Mouse (Mus musculus): Measurements from ENCODE around the gene Fam210b. TPM values are rescaled to one million over a fixed set of nuclear protein-coding genes. Genes with fewer than 3 reads are reported as not detected.
A peak's percentile ranks its signal among the peaks of the same experiment; 100 is the strongest.
"Not testable (repeated sequence)": the region's sequence is repeated elsewhere in the genome, so short reads cannot be mapped to it uniquely, and the experiment has no call there.

The Fam210b gene
- total RNA-seq (2022) = 1 to 10 TPM; 5.4 to 6.8 (median 6.1) TPM

- DNase-seq (ENCODE audit: low spot score in 2 of 2) = peak; percentile 97
Measured at GRCm38 (mm10) chr2:172345258-172345738, at the start of gene Fam210b. Gene Fam210b (plus strand): TSS chr2:172345565.

DNA sequence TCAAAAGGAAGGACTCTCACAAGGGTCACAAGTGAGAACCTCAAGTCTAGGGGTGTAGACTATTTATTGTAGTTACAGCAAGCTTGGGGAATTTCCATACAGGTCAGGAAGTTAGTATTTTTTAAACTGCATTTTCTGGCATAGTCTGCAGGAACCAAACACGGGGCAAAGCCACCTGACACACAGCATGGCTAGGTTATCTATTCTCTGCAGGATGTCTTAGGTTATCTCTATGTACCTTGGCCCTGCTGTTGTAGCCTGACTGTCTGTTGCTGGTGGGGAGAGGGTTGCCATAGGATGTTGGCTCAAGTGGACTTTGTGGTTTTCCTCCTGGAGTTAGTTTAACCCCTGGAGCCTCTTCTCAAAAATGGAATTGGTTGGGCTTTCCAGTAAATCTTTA lies 47.3 kb upstream of the Fam210b start:
- no peak for DNase-seq (ENCODE audit: low spot score in 2 of 2)

DNA sequence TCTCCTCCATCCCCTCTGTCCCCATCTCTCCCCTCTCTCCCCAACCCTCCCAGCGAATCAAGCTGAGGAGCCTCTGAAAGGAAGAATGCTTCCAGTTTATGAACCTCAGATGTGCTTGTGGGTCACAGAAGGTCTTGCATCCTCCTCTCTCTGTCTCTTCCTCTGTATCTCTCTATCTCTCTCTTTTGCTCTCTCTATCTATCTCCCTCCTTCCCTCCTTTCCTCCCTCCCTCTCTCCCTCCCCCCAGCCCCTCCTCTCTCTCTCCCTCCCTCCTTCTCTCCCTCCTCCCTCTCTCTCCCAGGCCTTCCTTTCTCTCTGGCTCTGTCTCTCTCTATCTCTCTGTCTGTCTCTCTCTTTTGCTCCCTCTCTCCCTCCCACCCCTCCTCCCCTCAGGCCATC lies 46.8 kb upstream of the Fam210b start:
- no peak for DNase-seq (ENCODE audit: low spot score in 2 of 2)

DNA sequence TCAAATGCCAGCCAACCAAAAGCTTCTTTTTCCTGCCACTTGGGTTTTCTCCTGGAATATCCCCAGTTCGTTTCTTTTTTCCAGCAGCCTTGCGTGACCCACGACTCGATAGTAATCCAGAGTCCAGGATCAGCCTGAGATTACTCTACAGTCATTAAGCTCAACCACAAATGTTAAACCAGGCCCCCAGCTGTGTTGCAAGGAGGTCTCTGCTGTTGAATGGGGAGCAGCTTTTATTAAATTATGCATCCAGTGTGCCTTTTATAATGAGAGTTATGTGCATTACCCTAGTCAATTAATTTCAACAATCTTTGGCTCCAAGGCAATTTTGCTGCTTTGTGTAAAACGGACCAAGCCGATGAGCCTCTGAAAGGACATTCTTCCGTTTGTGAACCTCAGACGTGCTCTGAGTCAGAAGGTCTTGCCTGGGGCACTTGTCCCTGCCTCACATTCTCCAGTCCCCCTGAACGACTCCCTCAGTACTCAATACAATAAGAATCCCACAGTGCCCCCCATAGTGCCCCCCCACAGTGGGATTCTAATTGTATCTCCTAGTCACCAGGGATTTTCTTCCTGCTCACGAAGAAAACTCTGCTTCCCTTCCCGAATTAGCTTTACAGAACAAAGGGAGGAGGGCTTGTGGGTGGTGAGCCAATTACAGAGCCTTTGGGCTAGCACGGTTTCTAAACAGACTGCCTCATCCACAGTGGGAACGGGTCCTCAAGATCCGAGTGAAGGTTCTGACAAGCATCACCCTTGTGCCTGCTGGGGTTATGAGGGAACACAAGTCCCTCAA lies 46.0 kb upstream of the Fam210b start:
- no peak for DNase-seq (ENCODE audit: low spot score in 2 of 2)

DNA sequence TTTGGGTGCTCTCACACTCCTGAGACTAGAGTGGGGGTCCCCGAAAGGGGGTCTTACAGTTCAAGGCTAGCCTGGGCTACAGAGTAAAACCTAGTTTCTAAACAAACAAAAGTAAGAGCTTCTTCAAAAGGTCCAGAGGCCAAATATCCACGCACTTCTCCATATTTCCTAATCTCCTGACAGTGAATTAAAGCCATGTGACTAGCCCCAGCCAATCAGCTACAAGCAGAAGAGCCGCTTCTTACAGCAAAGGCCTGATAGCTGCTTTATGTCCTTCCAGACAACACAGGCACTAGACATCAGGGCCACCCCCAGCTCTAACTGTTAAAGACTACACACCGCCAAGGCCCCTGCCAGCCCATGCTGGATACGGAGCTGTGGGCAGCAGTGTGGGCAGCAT lies 43.0 kb upstream of the Fam210b start:
- DNase-seq (ENCODE audit: low spot score in 2 of 2) = no peak

- DNase-seq (ENCODE audit: low spot score in 2 of 2) = no peak
Measured at GRCm38 (mm10) chr2:172304118-172304708, 41.2 kb upstream of the Fam210b start.

- DNase-seq (ENCODE audit: low spot score in 2 of 2) = not testable (repeated sequence)
Measured at GRCm38 (mm10) chr2:172305546-172305945, 39.8 kb upstream of the Fam210b start.

DNA sequence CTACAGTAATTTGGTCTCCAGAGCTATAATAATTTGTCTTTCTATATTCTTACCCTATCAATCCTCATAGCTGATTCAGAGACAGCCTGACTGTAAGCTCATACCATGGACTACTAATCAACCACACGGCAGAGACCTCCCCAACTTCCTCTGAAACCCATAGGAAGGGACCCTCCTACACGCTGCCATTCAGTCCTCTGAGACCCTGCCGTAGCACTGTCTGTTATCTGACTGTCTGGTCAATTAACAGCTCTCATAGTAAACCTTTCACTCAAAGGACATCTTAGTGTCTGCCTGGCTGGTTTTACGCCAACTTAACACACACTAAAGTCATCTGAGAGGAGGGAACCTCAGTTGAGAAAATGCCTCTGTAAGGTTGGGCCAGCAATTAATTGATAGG lies 38.8 kb upstream of the Fam210b start:
- DNase-seq (ENCODE audit: low spot score in 2 of 2) = no peak

GRCm38 (mm10) chr2:172311731-172312130 lies 33.6 kb upstream of the Fam210b start:
- DNase-seq (ENCODE audit: low spot score in 2 of 2) = no peak

GRCm38 (mm10) chr2:172320878-172321277 lies 24.5 kb upstream of the Fam210b start:
- no peak for DNase-seq (ENCODE audit: low spot score in 2 of 2)

GRCm38 (mm10) chr2:172328248-172328647 lies 17.1 kb upstream of the Fam210b start:
- DNase-seq (ENCODE audit: low spot score in 2 of 2) = no peak

DNA sequence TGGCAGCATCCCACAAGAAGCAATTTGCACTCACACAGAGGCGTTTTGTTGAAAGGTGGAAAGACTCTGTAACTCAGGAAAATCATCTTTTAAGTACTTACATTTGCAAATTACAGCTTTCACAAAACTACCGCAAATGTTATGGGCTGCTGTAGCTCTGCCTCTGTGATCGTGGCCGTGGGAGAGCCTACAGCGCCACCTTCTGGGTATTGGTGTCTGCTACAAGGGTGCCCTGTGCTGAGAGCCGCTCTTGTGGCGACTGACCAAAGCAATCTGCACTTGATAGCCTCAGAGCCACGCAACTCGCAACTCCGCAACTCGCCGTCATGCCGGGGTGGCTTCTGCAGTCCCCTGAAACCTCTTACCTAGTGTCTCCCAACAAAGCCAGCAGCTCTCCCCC lies 16.2 kb upstream of the Fam210b start:
- no peak for DNase-seq (ENCODE audit: low spot score in 2 of 2)

DNA sequence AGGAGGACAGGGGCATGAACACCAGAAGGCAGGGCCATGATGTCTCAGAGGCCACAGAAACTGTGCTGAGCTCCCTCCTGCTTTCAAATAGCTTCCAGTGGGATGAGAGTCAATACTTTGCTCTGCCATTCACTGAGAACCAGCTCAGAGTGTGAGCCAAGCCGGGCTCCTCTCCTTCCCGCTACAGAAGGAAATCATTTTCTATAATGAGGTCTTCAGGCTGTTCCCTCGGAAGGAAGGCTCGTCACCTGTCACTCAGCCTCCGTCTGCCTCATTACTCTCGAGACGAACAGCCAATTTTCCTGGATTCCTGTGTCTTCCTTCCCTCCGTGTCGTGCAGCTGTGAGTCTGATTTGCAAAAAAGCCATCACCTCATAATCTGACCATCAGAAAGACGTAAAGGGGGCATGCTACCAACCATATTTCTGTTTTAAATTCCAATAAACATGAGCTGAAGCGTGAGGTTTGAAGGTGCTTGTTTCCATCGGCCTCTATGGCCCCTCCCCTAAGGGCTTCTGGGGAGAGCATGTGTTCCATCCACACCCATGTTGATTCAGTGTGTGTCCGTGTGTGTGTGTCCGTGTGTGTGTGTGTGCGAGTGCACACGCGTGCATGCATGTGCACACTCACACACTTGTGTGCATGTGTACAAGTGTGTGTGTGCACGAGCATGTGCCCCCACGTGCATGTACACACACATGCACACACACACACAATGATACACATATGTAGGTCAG lies 7.0 kb upstream of the Fam210b start:
- DNase-seq (ENCODE audit: low spot score in 2 of 2) = no peak

- DNase-seq (ENCODE audit: low spot score in 2 of 2) = no peak
Measured at GRCm38 (mm10) chr2:172340936-172341335, 4.4 kb upstream of the Fam210b start.

GRCm38 (mm10) chr2:172341606-172342005 lies 3.8 kb upstream of the Fam210b start:
- no peak for DNase-seq (ENCODE audit: low spot score in 2 of 2)

DNA sequence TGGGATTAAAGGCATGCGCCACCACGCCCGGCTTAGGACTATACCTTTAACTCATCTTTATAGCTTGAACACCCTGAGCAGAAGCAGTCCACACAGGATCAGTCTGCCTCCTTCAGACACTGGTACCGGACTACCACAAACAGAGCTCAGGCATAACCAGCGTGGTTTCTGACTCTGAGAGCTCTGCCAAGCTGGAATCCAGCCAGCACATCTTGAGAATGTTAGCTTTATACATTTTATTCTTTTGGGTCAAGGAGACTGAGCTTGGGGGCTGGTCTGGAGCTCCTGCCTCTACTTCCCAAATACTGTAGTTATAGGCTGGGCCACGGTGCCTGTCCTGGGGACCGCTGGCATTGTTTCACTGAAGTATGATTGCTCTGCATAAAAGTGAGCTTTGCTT lies 1.6 kb upstream of the Fam210b start:
- DNase-seq (ENCODE audit: low spot score in 2 of 2) = no peak

DNA sequence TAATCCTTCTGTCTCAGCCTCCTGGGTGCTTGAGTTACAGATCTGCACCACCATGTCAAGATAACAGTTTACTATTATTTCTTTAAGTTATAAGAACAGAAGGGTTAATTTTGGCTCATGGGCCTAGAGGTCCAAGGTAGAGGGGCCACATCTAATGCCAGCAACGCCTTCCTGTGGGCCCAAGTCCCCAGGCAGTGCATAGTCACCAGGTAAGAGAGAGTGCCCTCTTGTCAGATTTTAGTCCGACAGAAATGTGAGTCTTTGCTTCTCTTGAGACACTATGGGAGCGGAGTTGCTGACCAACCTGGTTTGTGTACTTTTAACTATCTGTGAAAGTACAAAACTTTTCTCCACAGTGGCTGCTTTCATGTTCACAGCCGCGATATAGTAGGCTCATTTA lies 696 bp upstream of the Fam210b start:
- no peak for DNase-seq (ENCODE audit: low spot score in 2 of 2)

DNA sequence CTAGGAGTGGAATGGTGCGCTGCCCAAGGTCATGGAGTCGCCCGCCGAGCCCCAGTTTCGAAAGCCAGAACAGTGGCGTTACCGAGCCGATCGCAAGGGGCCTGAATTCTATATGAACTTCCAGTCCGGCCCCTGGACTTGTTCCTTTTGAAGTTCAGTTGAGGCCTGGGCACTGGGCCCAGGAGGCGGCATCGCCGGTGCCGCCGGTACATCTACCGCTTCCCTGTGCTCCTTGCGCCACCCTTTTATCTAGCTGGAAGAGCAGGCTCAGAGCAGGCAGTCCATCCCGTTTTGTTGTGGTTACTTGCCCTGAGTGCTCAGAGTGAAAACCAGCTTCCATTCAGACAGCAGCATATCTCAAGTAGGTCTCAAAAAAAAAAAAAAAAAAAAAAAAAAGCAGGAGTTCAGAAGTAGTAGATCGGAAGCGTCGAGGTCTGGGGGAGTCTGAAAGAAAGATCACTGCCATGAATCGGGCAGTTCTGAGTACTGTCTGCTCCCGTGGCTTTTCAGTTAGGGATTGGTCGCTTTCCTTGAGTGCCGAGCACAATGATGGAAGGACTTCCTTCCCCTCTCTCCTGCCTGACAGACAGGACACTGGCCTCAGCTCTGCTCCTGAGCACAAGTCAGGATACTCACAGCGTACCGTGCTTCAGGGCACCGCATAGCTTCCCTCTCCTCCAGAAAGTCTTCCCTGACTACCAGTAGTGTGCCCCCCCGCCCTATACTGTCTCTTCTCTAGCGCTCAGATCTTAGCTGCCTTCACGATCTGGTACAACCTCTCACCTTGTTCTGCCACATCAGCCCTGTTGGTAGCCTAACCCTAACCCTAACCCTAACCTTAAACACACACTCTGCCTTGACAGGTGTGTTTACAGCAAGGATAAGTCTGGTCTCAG lies 917 bp downstream of the Fam210b start:
- DNase-seq (ENCODE audit: low spot score in 2 of 2) = peak; percentile 23 to 45

DNA sequence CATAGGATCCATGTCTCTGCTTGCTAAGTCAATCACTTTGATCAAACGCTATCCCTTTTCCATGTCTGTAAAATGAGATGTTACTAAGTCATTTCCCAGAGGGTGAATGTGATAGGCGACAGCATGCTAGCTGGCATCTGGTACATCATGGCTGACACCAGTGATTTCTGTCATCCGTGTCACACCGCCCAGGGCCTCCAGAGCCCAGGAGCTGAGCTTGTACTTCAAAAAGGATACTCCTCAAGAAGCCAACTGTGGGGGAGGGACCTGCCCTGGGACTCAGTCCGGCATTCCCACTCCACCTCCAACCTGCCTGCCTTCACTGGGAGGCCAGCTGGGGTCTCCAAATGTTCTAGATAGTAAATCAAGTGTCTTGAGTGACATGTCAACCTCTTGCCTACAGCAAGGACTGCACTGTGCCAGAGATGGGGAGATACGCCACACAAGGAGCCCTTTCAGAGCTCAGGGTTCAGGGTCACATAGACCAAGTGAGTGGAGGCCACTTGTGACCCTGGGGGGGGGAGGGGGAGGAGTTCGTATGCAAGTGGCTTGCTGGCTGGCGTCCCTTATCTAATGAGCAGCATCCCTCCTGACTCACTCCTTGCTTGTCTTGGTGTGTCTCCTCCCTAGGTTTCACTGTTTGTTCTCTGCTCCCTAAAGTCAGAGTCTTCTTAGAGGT lies 1.7 kb downstream of the Fam210b start:
- DNase-seq (ENCODE audit: low spot score in 2 of 2) = no peak

DNA sequence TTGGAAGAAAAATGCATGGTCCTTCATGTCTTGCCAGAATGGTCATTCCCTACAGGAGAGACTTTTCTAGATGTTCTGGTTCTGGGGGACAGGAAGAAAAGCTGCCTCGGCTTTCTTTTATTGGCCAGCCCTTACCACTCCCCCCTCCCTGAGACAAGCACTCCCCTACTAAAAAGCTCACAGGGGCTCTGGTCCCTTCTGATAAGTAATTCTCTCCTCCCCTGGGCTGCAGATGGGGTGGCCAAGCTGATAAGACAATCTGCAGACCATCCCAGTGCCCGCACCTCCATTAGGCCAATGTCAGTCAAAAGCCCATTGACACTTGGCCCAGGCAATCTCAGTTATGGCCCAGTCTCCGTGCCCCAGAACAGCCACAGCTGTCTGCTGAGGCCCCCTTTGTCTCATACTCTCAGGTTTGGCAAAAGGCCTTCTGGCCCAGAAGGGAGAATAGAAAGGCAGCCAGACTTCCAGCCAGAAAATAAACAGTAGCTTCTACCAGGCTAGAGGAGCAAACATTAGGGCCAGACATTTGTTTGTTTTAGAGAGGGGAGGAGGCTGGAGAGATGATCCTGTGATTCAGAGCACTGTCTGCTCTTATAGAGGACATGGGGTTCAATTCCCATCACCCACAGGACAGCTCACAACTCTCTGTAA lies 3.1 kb downstream of the Fam210b start:
- DNase-seq (ENCODE audit: low spot score in 2 of 2) = no peak

Data from gastrocnemius, adult 8-10 months (tissue).